Mouse (Mus musculus): ENCODE measurements around the gene Arhgap42.

Arhgap42 gene

GRCm38 (mm10) chr9:9143102-9143501 lies 95.8 kb downstream of the Arhgap42 start:
- in situ Hi-C loops (cut with MseI, MboI) = no loop called here

DNA sequence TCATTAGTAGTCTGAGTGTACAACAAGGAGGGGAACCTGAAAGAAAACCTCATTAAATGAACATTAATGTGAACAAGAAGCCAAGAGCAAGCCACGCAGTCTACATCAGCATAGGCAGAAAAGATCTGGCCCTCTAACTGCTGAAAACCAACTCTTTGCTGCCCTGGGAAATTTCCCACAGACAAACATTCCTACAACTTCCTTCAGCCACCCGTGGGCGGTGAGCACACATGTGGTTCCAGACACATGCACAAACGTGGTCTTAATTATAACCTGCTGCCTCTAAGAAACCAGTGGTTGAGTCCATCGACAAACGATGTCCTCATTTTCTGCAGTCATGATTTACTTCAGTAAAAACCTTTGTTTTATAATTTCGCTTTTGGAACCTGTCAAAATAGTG lies 96.3 kb downstream of the Arhgap42 start:
- in situ Hi-C loops (cut with MseI, MboI) = no loop called here

GRCm38 (mm10) chr9:9142144-9142543 lies 96.8 kb downstream of the Arhgap42 start:
- in situ Hi-C loops (cut with MseI, MboI) = no loop called here

DNA sequence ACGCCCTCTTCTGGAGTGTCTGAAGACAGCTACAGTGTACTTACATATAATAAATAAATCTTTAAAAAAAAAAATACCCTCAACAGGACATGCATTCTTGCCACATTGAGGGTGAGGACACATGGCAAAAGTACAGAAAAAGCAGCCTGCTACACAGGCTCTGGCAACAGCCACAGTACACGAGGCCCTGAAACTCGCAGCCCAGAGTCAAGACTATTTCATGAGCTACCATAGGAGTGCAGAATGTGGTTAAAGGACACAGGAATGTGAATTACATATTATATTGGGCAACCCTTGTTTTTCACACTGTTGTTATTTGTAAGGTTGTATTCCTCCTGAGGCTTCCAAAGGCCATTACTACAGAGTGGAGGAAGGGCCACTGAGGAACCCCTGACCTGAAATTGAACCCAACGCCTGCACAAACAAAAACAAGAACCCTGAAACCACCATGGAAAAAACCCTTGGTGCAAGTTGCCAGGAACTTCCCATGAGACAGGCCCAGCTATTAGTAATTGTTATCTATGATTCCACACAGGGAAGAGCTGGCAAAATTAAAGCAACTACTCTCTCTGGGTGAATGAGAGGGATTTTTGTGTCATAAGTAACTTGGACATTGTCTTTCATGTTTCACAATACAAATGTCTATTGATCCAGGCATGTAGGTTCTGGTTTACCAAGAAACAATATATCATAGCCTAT lies 109.8 kb downstream of the Arhgap42 start:
- in situ Hi-C loops (cut with MseI, MboI) = no loop called here

DNA sequence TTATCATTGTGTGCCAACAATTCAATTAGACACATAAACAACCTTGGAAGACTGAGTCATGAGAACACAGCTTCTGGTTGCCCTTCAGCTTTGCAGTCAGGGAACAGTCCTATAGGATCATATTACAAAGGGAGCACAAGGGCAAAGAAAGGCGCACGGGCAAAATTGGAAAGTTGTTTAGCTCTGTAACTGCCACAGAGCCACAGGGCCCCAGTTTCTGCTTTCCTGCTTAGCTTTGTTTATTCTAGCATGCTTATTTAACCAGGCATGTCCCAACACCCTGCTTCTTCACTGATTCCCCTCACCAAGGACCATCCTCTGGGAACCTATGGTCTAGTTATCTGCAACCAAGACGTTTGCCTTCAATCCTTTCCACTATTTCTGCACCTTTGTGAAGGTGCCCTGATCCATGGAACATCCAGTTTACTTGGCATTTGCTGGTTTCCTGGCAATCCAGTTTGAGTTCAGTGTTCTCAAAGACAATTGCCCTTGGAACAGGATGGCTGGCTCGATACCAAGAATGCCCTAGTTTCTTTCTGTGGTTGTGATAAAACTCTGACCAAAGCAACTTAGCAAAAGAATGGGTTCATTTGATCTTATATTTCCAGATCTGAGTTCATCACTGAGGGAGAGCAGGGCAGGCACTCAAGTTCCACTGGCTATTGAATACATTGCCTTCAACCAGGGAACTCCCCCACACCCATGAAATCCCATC lies 111.7 kb downstream of the Arhgap42 start:
- in situ Hi-C loops (cut with MseI, MboI) = no loop called here

DNA sequence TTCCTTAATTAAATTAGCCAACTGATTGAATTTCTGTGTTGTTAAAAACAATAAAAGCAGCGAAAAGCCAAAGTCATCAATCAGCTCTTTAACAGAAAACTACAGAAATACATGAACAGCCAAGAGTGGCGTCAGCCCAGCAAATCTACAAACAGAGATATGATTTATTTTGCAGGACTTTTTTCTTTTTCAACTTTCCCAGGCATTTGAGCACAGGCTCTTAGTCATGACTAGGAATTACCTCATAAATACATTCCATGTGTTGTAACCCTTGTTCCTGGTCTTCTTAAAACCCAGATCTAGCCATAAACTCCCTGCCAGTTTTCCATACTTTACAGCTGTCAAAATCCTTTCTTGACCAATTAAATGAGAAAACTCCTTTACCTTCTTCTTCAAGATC lies 114.7 kb downstream of the Arhgap42 start:
- in situ Hi-C loops (cut with MseI, MboI) = no loop called here

DNA sequence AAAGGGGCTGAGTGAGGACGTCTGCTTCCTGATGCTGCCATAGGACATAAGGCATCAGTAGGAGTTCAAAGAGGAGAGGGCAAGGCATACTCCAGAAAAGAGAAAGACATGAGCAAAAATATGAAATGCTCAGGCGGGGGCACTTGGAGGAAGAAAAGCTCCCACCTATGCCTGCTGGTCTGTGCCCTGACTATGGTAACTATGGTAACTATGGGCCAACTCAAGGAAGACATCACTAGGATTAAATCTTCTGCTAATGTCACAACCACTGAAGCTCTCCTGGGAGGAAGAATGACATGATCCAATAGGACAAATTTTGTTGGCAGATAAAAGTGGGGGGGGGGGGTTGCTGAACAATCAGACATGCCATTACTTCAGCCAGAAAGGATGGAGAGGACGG lies 124.6 kb downstream of the Arhgap42 start:
- in situ Hi-C loops (cut with MseI, MboI) = no loop called here

DNA sequence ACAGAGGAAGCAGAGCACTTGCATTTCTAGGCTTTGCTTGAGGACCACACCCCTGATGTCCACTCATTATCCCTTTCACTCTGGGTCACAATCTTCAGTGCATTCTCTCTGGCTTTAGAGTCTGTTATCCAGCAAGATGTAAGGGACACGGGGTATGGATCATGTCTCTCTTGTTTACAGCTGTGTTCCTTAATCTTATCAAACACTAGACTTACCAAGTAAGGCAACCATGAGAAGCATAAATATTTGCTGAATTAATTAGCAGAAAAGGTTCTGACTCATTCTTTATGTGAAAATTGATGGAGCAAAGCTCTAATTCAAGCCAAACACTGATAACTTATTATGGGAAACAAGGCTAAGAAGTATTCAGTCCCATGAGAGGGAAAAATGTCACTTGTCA lies 125.1 kb downstream of the Arhgap42 start:
- in situ Hi-C loops (cut with MseI, MboI) = no loop called here

- in situ Hi-C loops (cut with MseI, MboI) = no loop called here
These were observed 126.0 kb downstream of the Arhgap42 start for GRCm38 (mm10) chr9:9112921-9113320.

DNA sequence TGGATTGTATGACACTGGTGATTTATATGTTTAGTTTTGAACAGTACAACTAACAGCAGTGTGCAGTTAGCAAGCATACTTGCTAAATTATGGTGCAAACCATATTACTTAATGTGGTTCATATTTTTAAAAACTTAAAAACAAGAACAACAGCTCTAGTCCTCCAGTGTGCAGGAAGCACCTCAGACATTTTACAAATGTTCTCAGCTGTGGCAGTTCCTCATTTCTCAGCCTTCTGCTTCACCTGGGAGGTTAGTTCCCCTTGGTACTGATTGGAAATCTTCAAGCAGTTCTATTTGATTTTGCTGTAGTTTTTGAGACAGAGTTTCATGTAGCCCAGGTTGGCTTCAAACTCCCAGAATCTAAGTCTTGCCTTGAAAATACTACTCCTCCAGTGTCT lies 131.2 kb downstream of the Arhgap42 start:
- in situ Hi-C loops (cut with MseI, MboI) = no loop called here

DNA sequence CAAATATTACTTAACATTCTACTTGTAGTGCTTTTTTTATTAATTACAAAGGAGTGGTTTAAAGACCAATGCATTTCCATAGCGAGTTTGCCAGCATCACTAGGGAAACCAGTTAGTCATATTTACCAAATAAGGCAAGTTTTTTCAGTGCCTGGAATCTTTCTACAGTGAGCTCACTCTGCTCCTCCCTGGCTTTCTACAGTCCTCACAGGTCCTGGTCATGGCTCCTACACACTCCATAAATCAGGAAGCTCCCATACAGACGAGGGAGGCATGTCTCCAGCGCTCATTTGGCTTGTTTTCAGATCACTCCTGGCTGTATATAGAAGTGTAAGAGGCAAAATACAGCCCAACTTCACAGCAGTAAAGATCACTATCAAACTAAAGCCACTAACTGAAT lies 134.1 kb downstream of the Arhgap42 start:
- in situ Hi-C loops (cut with MseI, MboI) = no loop called here

GRCm38 (mm10) chr9:9102158-9102514 lies 136.8 kb downstream of the Arhgap42 start:
- in situ Hi-C loops (cut with MseI, MboI) = no loop called here

DNA sequence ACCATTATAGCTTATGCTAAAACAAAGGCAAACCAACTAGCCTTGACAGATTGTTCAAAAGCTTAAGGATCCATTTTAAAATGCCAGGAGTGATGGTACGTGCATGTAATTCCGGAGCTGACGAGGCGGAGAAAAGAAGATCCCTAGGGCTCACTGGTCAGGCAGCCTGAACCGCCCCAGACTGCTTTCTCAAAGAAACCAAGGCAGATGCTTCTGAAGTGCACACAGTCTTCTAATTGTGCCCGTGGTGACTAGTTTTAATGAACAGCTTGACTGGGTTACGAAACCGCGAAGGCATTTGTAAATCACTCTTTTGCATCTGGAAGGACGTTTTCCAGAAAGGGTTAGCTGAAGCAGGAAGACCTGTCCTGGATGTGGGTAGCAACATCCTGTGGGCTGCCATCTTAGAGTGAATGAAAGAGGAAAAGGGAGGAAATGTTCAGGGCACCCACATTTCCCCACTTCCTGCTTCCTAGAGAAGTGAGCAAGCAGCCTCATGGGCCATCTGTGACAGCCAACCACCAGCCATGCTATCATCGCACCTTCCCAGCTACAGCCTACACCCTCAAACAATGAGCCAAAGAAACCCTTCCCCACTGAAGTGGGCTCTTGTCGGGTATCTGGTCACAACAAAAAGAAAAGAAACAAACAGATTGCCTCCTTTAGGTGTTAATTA lies 137.3 kb downstream of the Arhgap42 start:
- in situ Hi-C loops (cut with MseI, MboI) = no loop called here

GRCm38 (mm10) chr9:9101055-9101454 lies 137.8 kb downstream of the Arhgap42 start:
- in situ Hi-C loops (cut with MseI, MboI) = no loop called here

GRCm38 (mm10) chr9:9097835-9098234 lies 141.1 kb downstream of the Arhgap42 start:
- in situ Hi-C loops (cut with MseI, MboI) = no loop called here

DNA sequence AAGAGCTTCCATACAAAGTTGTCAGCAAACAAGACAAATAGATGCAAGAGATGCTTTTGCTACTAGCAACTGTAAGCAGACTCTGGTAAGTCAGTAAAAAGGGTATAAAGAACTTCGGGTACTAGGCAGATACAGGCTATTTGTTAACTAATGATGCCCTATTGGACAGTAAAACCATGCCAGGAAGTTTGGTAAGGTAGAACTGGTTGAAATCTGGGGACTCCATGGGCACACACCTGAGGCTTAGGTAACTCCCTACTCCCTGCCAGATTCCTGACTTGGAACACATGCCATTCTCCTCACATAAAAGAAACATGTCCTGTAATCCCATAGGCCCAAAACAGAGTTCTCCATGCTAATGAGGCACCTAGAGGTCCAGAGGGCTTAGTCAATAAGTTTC lies 142.1 kb downstream of the Arhgap42 start:
- in situ Hi-C loops (cut with MseI, MboI) = no loop called here

DNA sequence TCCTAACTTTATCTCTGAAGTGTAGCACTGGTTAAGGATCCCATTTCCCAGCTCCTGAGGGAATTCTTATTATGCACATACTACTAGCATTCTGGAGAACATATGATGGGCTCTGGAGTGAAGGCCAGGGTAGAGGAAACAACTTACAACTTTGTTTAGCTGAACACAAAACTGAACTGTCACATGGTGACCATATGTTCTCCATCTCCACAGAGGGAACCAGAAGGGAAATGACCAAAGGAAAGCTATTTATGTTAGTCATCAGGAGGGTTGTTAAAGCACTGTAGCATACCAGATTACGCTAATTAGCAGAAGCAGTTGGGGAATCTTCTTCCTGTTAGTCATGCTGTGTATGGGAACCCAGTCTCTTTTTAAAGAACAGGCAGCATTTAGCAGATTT lies 145.8 kb downstream of the Arhgap42 start:
- in situ Hi-C loops (cut with MseI, MboI) = no loop called here

DNA sequence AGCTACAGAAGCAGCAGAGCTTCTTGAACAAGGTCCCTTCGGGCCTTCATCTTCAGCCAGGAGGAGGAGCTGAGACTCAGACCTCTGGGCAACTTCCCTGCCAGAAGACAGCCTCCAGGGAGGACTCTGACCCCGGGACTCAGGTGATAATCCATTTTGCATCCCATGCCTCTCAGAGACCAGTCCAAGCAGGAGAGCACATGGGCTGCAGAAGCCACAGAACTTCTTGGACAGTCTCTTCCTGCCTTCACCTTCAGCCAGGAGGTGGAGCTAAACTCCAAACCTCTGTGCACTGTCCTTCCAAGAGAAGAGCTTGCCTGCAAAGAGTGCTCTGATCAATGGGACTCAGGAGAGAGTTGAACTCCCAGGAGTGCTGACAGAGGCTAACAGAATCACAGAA lies 155.5 kb downstream of the Arhgap42 start:
- in situ Hi-C loops (cut with MseI, MboI) = no loop called here

GRCm38 (mm10) chr9:9052920-9053319 lies 186.0 kb downstream of the Arhgap42 start:
- in situ Hi-C loops (cut with MseI, MboI) = loop anchor here (5.0 kb wide), 2 partner anchors 319 to 324 kb away; no protein-coding TSS in a partner anchor

DNA sequence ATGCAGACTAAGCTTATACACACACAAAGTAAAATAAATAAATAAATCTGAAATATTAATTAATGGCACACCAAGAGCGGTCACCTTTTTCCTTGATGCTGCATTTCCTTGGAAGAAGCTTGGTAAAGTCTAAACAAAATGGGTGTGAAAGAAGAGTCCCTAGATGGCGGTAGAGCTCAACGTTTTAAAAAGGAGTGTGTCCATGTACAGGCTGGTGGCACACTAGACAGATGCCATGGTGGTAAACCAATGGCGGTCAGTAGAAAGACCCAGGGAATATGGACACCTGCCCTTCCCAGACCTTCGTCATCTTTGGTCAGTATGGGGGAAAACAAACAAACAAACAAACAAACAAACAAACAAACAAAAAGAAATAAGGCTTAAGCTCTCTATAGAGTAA lies 187.7 kb downstream of the Arhgap42 start:
- in situ Hi-C loops (cut with MseI, MboI) = loop anchor here (5.0 kb wide), 2 partner anchors 321 to 326 kb away; no protein-coding TSS in a partner anchor

GRCm38 (mm10) chr9:9049202-9049601 lies 189.7 kb downstream of the Arhgap42 start:
- in situ Hi-C loops (cut with MseI, MboI) = no loop called here

GRCm38 (mm10) chr9:9041009-9041408 lies 197.9 kb downstream of the Arhgap42 start:
- in situ Hi-C loops (cut with MseI, MboI) = no loop called here
